Comparison of ENCODE assay signal across 10 mouse cellular contexts in the genomic region with DNA sequence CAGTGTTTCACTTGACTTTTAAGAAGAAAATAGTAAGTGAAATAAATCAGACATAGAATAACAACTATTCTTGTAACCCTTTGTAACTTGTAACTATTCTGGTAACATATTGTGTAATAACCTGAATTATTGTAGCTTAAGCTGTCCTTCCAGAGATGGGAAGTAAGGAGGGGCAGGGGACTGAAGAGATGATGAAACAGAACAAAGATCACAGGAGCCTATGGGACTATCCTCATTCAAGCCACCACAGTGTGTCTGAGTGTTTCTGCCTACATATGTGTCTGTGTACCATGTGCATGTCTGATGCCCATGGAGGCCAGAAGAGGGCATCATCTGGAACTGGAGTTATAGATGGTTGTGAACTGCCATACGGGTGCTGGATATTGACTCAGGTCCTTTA.
"Had no signal": no experiment of that assay in that cellular context is flagged by ENCODE, and none has a peak within 500 bp of the region (broad histone marks: within the 10 kb centered on the region; RNA-seq: fewer than 3 reads in every experiment).

No protein-coding gene starts in this region.

- DNase-seq: kidney, adult 18-20 months; kidney, postnatal 10 days; right cerebral cortex, postnatal 14 days; thymus, adult 18-20 months; thymus, postnatal 14 days had no signal

- H3K9ac ChIP-seq: liver, embryonic 12.5 days; lung, embryonic 15.5 days; midbrain, embryonic 12.5 days had no signal

- H3K27ac ChIP-seq: limb, embryonic 10.5 days; liver, embryonic 12.5 days; lung, embryonic 15.5 days; midbrain, embryonic 12.5 days had no signal

- ATAC-seq: liver, embryonic 12.5 days had no signal

- H3K4me2 ChIP-seq: liver, embryonic 12.5 days; lung, embryonic 15.5 days; midbrain, embryonic 12.5 days had no signal

- H3K27me3 ChIP-seq: liver, embryonic 12.5 days; lung, embryonic 15.5 days; megakaryocyte, embryonic 14.5 days; midbrain, embryonic 12.5 days had no signal

- H3K36me3 ChIP-seq: limb, embryonic 10.5 days; liver, embryonic 12.5 days; lung, embryonic 15.5 days; midbrain, embryonic 12.5 days had no signal

- H3K4me1 ChIP-seq: midbrain, embryonic 12.5 days had no signal

- H3K4me3 ChIP-seq: limb, embryonic 10.5 days; liver, embryonic 12.5 days; lung, embryonic 15.5 days; midbrain, embryonic 12.5 days had no signal

- H3K9me3 ChIP-seq: limb, embryonic 10.5 days; liver, embryonic 12.5 days; lung, embryonic 15.5 days; megakaryocyte, embryonic 14.5 days; midbrain, embryonic 12.5 days had no signal
